13 mouse cellular contexts compared by ENCODE assay signal in genomic region chr17:35741589-35742226, GRCm38 (mm10). TPM values are rescaled to one million over a fixed set of nuclear protein-coding genes. Genes with fewer than 3 reads are reported as not detected.
DNase-seq lines count a peak whose midpoint lies in the region; ATAC-seq lines count a peak whose summit lies in the region.
"Had no signal": no experiment of that assay in that cellular context is flagged by ENCODE, and none has a peak within 500 bp of the region (broad histone marks: within the 10 kb centered on the region; RNA-seq: fewer than 3 reads in every experiment).

No protein-coding gene starts in this region.

- WGBS in heart, embryonic 10.5 days = 67% methylated on average over 9 of the region's 9 CpGs
- 88% methylated on average over 9 of the region's 9 CpGs for WGBS in hindbrain, embryonic 10.5 days

- H3K27ac ChIP-seq in heart, embryonic 10.5 days = peak overlapping the region; percentile 56
- H3K27ac ChIP-seq in hindbrain, embryonic 10.5 days = no peak overlapping the region
- H3K27ac ChIP-seq: embryonic facial prominence, embryonic 15.5 days; macrophage had no signal

- H3K4me1 ChIP-seq in heart, embryonic 10.5 days = peaks cover 4% of the 10 kb centered on the region; the same call in 1 of the 2 replicates
- H3K4me1 ChIP-seq in hindbrain, embryonic 10.5 days (replicated peaks) = peaks cover 6% of the 10 kb centered on the region

- ATAC-seq in CD4-positive, CD25-positive, alpha-beta regulatory T cell, adult 4 months = peak; percentile 76
- ATAC-seq in cerebellum, adult (ENCODE audit: insufficient number of reproducible peaks, low FRiP score, low TSS enrichment) = no peak

- no peak overlapping the region for H3K4me3 ChIP-seq in heart, embryonic 10.5 days
- H3K4me3 ChIP-seq in hindbrain, embryonic 10.5 days = no peak overlapping the region
- H3K4me3 ChIP-seq: embryonic facial prominence, embryonic 15.5 days; myocyte had no signal

- H3K36me3 ChIP-seq in heart, embryonic 10.5 days = no peaks in the 10 kb centered on the region
- H3K36me3 ChIP-seq in hindbrain, embryonic 10.5 days = no peaks in the 10 kb centered on the region
- H3K36me3 ChIP-seq: embryonic facial prominence, embryonic 15.5 days had no signal

- H3K9me3 ChIP-seq in heart, embryonic 10.5 days = no peaks in the 10 kb centered on the region
- H3K9me3 ChIP-seq in hindbrain, embryonic 10.5 days = no peaks in the 10 kb centered on the region
- H3K9me3 ChIP-seq: embryonic facial prominence, embryonic 15.5 days had no signal

- DNase-seq in heart, embryonic 10.5 days (ENCODE audit: low spot score) = peak; percentile 90
- no peak for DNase-seq in heart, adult 11 months
- DNase-seq in induced T-regulatory cell, adult 2 months (ENCODE audit: low read depth) = peak; percentile 76
- DNase-seq in naive thymus-derived CD4-positive, alpha-beta T cell, adult 2 months (ENCODE audit: low read depth) = peak; percentile 63
- no peak for DNase-seq in urinary bladder, postnatal 25 days (ENCODE audit: low spot score)
- DNase-seq in hindbrain, embryonic 10.5 days (ENCODE audit: low spot score) = no peak
- DNase-seq: adrenal gland, postnatal 14 days; cerebellum, postnatal 25 days had no signal

- H3K27me3 ChIP-seq in heart, embryonic 10.5 days (ENCODE audit: insufficient read depth, poor library complexity, severe bottlenecking) = 0 out of 2 replicates have a peak, but pooled peaks cover 9% of the 10 kb centered on the region
- H3K27me3 ChIP-seq in hindbrain, embryonic 10.5 days (ENCODE audit: insufficient read depth, poor library complexity, severe bottlenecking) = peaks cover 15% of the 10 kb centered on the region

RNA-seq across cellular contexts. Expression of gene Ddr1, which starts 37.3 kb away (rescaled TPM):
- 109 and 158 TPM in 2 replicates for polyA plus RNA-seq in heart, embryonic 10.5 days (2016; fragmentation: Nextera tagmentation; extraction: Ambion mirVana)
- under 1 TPM; 0.65 TPM for polyA plus RNA-seq in CD4-positive, CD25-positive, alpha-beta regulatory T cell, adult 4 months (2017; shearing (Covaris generic))
- 134 and 184 TPM in 2 replicates for polyA plus RNA-seq in hindbrain, embryonic 10.5 days (2016; fragmentation: Nextera tagmentation; extraction: Ambion mirVana)

Comparison
In these comparisons a context has a peak if more than half of its experiments do, and no peak if none do; other contexts are left out.
1. DNase-seq: peak in heart, embryonic 10.5 days (single experiment), induced T-regulatory cell, adult 2 months (single experiment) and naive thymus-derived CD4-positive, alpha-beta T cell, adult 2 months (single experiment); none in heart, adult 11 months (single experiment), urinary bladder, postnatal 25 days (single experiment) and hindbrain, embryonic 10.5 days (single experiment).
2. RNA of gene Ddr1, which starts 37.3 kb away (polyA plus RNA-seq): 134 to 184 TPM in hindbrain, embryonic 10.5 days and 109 to 158 TPM in heart, embryonic 10.5 days; 0.65 TPM in CD4-positive, CD25-positive, alpha-beta regulatory T cell, adult 4 months; every median in the first group is over 10 times any median in the second.